Mouse (Mus musculus): ENCODE data around the gene Sppl2b.

GRCm38 (mm10) chr10:80870993-80871392, 15.9 kb downstream of the Sppl2b start:
- TF ChIP-seq CTCF (IDR thresholded peaks at IDR 0.05; ENCODE audit: low read depth) (no peak), EP300 (IDR thresholded peaks at IDR 0.05; ENCODE audit: low read depth) (no peak)

Measured in heart, postnatal 0 days (tissue).